Mouse (Mus musculus): Measurements from ENCODE around the gene Otud1.

Gene Otud1

GRCm38 (mm10) chr2:19657158-19657874 lies at the start of gene Otud1:
Gene Otud1 (plus strand): TSS chr2:19657752.
- peak; percentile 98 for DNase-seq (ENCODE audit: low spot score)

GRCm38 (mm10) chr2:19607852-19608251 lies 49.7 kb upstream of the Otud1 start:
- no peak for DNase-seq (ENCODE audit: low spot score)

DNA sequence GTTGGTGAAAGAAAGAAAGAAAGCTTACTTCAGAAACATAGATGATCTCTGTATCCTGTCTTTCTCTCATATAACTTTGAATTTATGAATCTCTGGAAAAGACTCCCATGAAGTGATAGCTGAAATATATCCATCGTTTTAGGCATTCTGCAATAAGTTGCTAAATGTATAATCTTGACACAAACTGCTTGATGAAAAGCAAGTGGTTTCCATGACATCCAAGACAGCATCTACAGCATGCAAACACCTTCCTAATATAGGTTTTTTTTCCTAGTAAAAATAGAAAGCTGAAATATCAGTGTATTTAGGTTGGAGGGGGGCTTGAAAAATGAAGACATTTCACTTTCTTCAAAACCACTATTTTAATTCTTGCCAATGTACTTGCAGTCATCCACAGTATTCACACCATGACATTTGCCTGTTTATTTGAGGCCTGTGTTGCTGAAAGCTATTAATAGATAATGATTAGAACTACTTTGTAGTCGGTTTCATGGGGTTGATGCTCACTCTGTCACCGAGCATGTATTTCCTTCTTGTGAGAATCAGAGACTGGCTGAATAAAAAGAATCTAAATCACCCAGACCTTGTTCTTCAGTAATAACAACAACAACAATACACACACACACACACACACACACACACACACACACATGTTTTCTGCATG lies 49.0 kb upstream of the Otud1 start:
- DNase-seq (ENCODE audit: low spot score): no peak

DNA sequence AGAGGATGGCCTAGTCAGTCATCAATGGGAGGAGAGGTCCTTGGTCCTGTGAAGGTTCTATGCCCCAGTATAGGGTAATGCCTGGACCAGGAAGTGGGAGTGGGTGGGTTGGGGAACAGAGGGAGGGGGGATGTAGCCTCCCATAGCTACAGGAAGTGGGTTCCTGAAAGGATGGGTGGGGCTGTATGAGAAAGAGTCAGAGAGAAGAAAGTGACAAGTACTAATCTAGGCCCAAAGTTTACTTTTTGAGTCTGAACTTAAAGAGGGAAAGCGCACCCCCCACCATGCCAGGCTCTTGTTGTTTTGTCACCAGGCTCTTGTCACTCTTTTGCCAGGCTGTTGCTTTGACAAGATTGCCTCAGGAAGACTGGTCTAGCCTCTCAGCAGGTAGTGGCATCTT lies 35.5 kb upstream of the Otud1 start:
- DNase-seq (ENCODE audit: low spot score): no peak

GRCm38 (mm10) chr2:19627044-19627443 lies 30.5 kb upstream of the Otud1 start:
- no peak for DNase-seq (ENCODE audit: low spot score)

- DNase-seq (ENCODE audit: low spot score): no peak
Observed at GRCm38 (mm10) chr2:19627920-19628608, 29.5 kb upstream of the Otud1 start.

DNA sequence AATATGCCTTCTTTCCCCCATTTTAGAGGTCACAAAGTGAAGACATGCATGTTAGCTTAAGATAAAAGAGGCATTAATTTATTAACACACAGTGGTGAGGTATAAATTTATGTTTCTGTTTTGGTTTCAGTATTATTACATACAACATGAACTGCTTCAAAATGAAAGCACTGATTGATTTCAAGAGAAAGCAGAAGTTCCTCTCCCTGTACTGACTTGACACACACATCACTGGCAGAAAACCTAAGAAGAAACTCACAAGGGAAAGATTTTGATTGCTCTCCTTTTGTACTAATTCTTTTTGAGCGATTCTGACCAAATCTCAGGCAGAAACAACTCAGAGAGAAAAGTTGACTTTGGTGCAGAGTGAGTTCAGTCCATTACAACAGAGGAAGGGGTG lies 27.0 kb upstream of the Otud1 start:
- DNase-seq (ENCODE audit: low spot score): no peak

DNA sequence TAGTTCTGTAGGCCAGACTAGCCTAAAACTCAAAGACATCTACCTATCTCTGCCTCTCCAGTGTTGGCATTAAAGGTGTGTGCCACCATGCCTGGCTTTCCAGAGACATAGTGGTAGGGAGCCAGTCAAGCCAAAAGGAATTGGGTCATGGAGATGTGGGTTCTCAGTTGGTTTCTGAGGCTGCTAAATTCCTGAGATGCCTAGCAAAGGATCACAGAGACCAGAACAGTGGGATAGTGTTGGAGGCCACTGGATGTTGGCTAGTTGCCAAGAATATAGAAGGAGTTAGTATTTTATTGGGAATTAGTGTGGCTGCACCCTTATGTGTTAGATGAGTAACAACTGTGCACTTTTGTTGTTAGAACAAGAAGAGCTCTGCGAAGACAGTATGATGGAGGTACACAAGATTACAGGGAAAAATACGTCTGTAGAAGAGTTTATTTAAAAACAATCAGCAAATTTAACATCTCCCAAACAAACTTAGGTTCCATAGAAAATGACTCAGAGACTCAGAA lies 24.1 kb upstream of the Otud1 start:
- no peak for DNase-seq (ENCODE audit: low spot score)

GRCm38 (mm10) chr2:19645182-19645581 lies 12.4 kb upstream of the Otud1 start:
- DNase-seq (ENCODE audit: low spot score): no peak

GRCm38 (mm10) chr2:19646144-19646543 lies 11.4 kb upstream of the Otud1 start:
- no peak for DNase-seq (ENCODE audit: low spot score)

DNA sequence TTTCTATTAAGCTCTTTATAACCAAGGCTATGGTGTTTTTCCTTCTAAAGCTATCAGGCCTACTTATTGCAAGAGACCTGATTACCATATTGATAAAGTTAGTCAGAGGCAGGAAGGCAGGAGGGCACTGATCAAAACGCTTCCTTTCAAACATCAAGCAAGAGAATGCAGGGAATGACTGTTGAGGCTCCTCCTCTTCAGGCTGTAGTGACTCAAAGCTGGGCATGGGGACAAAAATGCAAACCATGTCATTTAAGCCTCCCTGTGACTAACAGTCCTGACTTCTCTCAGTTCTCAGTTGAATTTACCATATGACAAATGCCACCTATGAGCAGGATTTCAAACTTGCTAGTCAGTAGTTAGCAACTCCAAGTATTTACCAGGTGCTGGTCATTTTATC lies 10.6 kb upstream of the Otud1 start:
- DNase-seq (ENCODE audit: low spot score): no peak

- no peak for DNase-seq (ENCODE audit: low spot score)
Observed at GRCm38 (mm10) chr2:19656436-19656835, 1.1 kb upstream of the Otud1 start.

DNA sequence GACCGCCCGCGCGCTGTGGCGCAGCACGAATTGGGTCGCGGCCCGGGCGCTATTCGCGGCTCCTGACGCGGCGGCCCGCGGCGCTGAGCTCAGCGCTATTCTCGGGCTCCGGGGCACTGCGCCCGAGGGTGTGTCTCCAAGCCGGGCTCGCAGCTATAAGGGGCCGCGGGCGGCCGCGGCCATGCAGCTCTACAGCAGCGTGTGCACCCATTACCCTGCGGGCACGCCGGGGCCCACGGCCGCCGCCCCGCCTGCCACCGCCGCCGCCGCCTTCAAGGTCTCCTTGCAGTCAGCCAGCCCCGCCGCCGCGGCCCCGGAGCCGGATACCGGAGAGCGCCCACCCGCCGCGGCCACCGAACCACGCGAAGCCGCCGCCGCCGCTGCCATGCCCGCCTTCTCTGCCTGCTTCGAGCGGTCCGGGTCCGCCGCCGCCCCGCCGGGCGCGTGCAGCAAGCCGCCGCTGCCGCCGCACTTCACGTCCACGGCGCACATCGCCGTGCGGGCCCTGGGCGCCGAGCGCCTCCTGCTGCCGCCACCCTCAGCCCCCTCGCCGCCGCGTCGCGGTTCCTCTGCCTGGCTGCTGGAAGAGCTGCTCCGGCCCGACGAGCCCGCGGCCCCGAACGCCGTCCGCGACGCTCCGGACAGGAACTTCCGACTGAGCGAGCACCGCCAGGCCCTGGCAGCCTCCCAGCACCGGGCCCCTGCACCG lies 483 bp downstream of the Otud1 start:
- DNase-seq (ENCODE audit: low spot score): peak; percentile 51

GRCm38 (mm10) chr2:19658661-19659384 lies 1.3 kb downstream of the Otud1 start:
- DNase-seq (ENCODE audit: low spot score): peak; percentile 25

DNA sequence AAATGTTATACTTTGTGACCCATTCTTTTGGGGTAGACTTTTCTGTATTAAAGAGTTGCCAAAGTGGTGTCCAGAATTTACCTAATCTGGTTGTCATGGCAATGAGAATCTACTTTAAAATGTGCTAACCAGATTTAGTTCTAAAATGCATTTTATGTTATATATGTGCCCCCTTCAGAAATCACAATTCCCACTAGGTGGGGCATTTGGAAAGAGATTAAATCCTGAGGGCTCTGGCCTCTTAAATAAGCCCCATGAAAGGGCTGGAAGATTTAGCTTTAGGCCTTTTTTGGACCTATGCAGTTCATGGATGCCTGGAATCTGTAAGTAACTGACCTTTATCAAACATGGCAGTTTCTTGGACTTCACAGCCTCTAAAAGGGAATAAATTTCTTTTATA lies 3.3 kb downstream of the Otud1 start:
- no peak for DNase-seq (ENCODE audit: low spot score)

DNA sequence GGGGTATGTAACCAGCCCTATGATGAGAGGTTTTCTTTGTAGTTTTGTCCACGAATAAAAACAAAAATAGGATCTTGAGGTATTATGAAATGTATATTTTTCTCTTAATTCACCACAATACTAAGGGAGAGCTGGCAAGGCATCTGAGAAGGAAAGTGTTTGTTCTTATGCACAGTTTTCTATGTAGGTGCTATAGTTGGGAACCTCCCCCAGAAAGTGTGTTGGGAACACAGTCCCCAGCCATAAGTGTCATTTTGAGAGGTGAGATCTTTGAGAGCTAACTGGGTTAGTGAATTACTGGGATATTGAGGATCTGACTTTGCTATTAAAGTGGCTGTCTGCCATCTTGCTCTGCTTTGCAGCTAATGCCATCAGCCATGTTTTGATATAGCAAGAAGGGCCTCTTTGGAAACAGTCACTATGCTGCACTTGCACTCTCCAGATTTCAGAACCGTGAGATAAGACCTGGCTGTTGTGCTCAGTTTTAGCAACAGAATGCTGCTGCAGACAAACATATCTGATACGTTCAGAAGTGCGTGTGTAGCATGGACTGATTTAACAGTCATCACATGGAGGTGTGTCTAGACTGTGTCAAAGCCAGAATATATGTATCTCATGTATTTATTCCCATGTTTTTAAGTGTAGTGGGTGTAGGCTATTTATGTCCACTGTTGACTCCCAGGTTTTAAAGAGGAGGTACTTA lies 5.7 kb downstream of the Otud1 start:
- DNase-seq (ENCODE audit: low spot score): no peak

GRCm38 (mm10) chr2:19664147-19664546 lies 6.6 kb downstream of the Otud1 start:
- DNase-seq (ENCODE audit: low spot score): peak; percentile 25

- no peak for DNase-seq (ENCODE audit: low spot score)
Observed at GRCm38 (mm10) chr2:19664555-19665475, 7.3 kb downstream of the Otud1 start.

GRCm38 (mm10) chr2:19665841-19666240 lies 8.3 kb downstream of the Otud1 start:
- peak; percentile 61 for DNase-seq (ENCODE audit: low spot score)
